Mouse (Mus musculus) limb, embryonic 12.5 days (tissue): ENCODE results near the gene Slitrk5. TPM values are rescaled to one million over a fixed set of nuclear protein-coding genes. Genes with fewer than 3 reads are reported as not detected.

Source experiments
- ATAC-seq: fragments of 200-750 bp; cut with Nextera tagmentation; 2 replicates; pipeline ENCODE4 v1.8.0; 2017; ENCODE audit warnings: low read depth, moderate TSS enrichment; ENCODE audit not compliant: insufficient number of reproducible peaks, insufficient read depth, low FRiP score, low TSS enrichment
- H3K27ac ChIP-seq: fragments of 300-500 bp; sonication (generic); 2 replicates; pipeline ENCODE4 v1.5.1; 2016; ENCODE audit warnings: mild to moderate bottlenecking, moderate library complexity
- H3K27me3 ChIP-seq: fragments of 300-500 bp; sonication (generic); 2 replicates; pipeline ENCODE4 v1.6.1; 2016; ENCODE audit warnings: mild to moderate bottlenecking, moderate library complexity
- H3K36me3 ChIP-seq: fragments of 300-500 bp; sonication (generic); 2 replicates; pipeline ENCODE4 v1.6.1; 2016; ENCODE audit warnings: mild to moderate bottlenecking, moderate library complexity
- H3K4me1 ChIP-seq: fragments of 300-500 bp; sonication (generic); replicated peaks from 2 replicates; pipeline ENCODE4 v1.6.1; 2016
- H3K4me2 ChIP-seq: fragments of 300-500 bp; sonication (generic); 2 replicates; pipeline ENCODE4 v1.6.1; 2016; ENCODE audit warnings: mild to moderate bottlenecking, moderate library complexity
- H3K4me3 ChIP-seq: fragments of 300-500 bp; sonication (generic); replicated peaks from 2 replicates; pipeline ENCODE4 v1.5.1; 2016; ENCODE audit warnings: mild to moderate bottlenecking
- H3K9ac ChIP-seq: fragments of 300-500 bp; sonication (generic); replicated peaks from 2 replicates; pipeline ENCODE4 v1.6.1; 2016; ENCODE audit warnings: mild to moderate bottlenecking, moderate library complexity
- H3K9me3 ChIP-seq: fragments of 300-500 bp; sonication (generic); 2 replicates; pipeline ENCODE4 v1.6.1; 2016; ENCODE audit warnings: mild to moderate bottlenecking, moderate library complexity
- WGBS: fragments of 180-500 bp; shearing (Covaris S2); methylation state at CpG from one replicate; pipeline ENCODE4 v1.1.7; 2016; 5-methylcytosine and 5-hydroxymethylcytosine counted together
- polyA plus RNA-seq: library from polyadenylated mRNA; unstranded; fragments of >200 nt; fragmentation: Nextera tagmentation; extraction: Ambion mirVana; gene quantifications from 2 replicates; pipeline ENCODE4 v1.2.1, GENCODE M21; 2016

Slitrk5 gene
- 7.5 and 9.3 TPM in 2 replicates for polyA plus RNA-seq

GRCm38 (mm10) chr14:111674664-111675147, at the start of gene Slitrk5:
TSS of gene Slitrk5 (plus strand) at chr14:111675097.
- Histone ChIP-seq H3K9ac (peak within 1 kb of the TSS; percentile 75), H3K4me3 (peak within 1 kb of the TSS; percentile 67), H3K4me2 (peak within 1 kb of the TSS; percentile 91), H3K36me3 (no peaks in the 10 kb centered on the region), H3K4me1 (peaks cover 11% of the 10 kb centered on the region; the same call in 1 of the 2 replicates), H3K9me3 (no peaks in the 10 kb centered on the region), H3K27me3 (peaks cover 27% of the 10 kb centered on the region), H3K27ac (peak within 1 kb of the TSS; percentile 84)
- WGBS = 1% methylated on average over 22 of the region's 22 CpGs
- ATAC-seq = peak; percentile 40; the same call in 1 of the 2 replicates

- no peak overlapping the region for H3K27ac ChIP-seq
- no peak for ATAC-seq
- H3K27me3 ChIP-seq = peaks cover 13% of the 10 kb centered on the region; the same call in 1 of the 2 replicates
- 59% methylated on average over 1 of the region's 1 CpGs for WGBS
- H3K36me3 ChIP-seq = no peaks in the 10 kb centered on the region
- no peak overlapping the region for H3K4me2 ChIP-seq
- no peaks in the 10 kb centered on the region for H3K9me3 ChIP-seq
- H3K4me1 ChIP-seq = peaks cover 11% of the 10 kb centered on the region; the same call in 1 of the 2 replicates
- H3K4me3 ChIP-seq = no peak overlapping the region
- no peak overlapping the region for H3K9ac ChIP-seq
Measured at GRCm38 (mm10) chr14:111672942-111673341, 2.0 kb upstream of the Slitrk5 start.

- peak overlapping the region; percentile 84 for H3K27ac ChIP-seq
- peak overlapping the region; percentile 67 for H3K4me3 ChIP-seq
- ATAC-seq = peak; percentile 71
- WGBS = under 1% methylated on average over 78 of the region's 94 CpGs
- peak overlapping the region; percentile 75 for H3K9ac ChIP-seq
- H3K9me3 ChIP-seq = no peaks in the 10 kb centered on the region
- H3K36me3 ChIP-seq = no peaks in the 10 kb centered on the region
- H3K27me3 ChIP-seq = peaks cover 35% of the 10 kb centered on the region
- peaks cover 13% of the 10 kb centered on the region; the same call in 1 of the 2 replicates for H3K4me1 ChIP-seq
- peak overlapping the region; percentile 91 for H3K4me2 ChIP-seq
Measured at GRCm38 (mm10) chr14:111675211-111676165, 591 bp downstream of the Slitrk5 start.

GRCm38 (mm10) chr14:111676166-111676581, 1.3 kb downstream of the Slitrk5 start:
- Histone ChIP-seq H3K27me3 (peaks cover 42% of the 10 kb centered on the region), H3K36me3 (no peaks in the 10 kb centered on the region), H3K9me3 (no peaks in the 10 kb centered on the region), H3K27ac (peak overlapping the region; percentile 84), H3K4me1 (peaks cover 19% of the 10 kb centered on the region; the same call in 1 of the 2 replicates), H3K4me2 (peak overlapping the region; percentile 91), H3K4me3 (peak overlapping the region; percentile 67), H3K9ac (peak overlapping the region; percentile 75)
- peak; percentile 16 for ATAC-seq
- WGBS = 1% methylated on average over 19 of the region's 19 CpGs

GRCm38 (mm10) chr14:111676851-111677291, 2.0 kb downstream of the Slitrk5 start:
- no peaks in the 10 kb centered on the region for H3K36me3 ChIP-seq
- H3K27ac ChIP-seq = no peak overlapping the region
- peaks cover 43% of the 10 kb centered on the region for H3K27me3 ChIP-seq
- WGBS = 0% methylated on average over 18 of the region's 18 CpGs
- H3K9me3 ChIP-seq = no peaks in the 10 kb centered on the region
- H3K4me1 ChIP-seq = peaks cover 20% of the 10 kb centered on the region; the same call in 1 of the 2 replicates
- ATAC-seq = no peak
- peak overlapping the region; percentile 75 for H3K9ac ChIP-seq
- H3K4me2 ChIP-seq = peak overlapping the region; percentile 91
- peak overlapping the region; percentile 67 for H3K4me3 ChIP-seq

GRCm38 (mm10) chr14:111677361-111678070, 2.6 kb downstream of the Slitrk5 start:
- peaks cover 43% of the 10 kb centered on the region for H3K27me3 ChIP-seq

GRCm38 (mm10) chr14:111680271-111680670, 5.4 kb downstream of the Slitrk5 start:
- Histone ChIP-seq H3K4me2 (peak overlapping the region; percentile 90), H3K9me3 (no peaks in the 10 kb centered on the region), H3K36me3 (no peaks in the 10 kb centered on the region), H3K4me1 (peaks cover 20% of the 10 kb centered on the region; the same call in 1 of the 2 replicates), H3K9ac (no peak overlapping the region), H3K27me3 (peaks cover 43% of the 10 kb centered on the region), H3K27ac (no peak overlapping the region), H3K4me3 (no peak overlapping the region)
- ATAC-seq = no peak
- WGBS = 65% methylated on average over 8 of the region's 8 CpGs

More at GRCm38 (mm10) chr14:111677361-111678070, 2.6 kb downstream of the Slitrk5 start:
- H3K4me1 ChIP-seq = peaks cover 20% of the 10 kb centered on the region; the same call in 1 of the 2 replicates
- H3K27ac ChIP-seq = no peak overlapping the region
- H3K36me3 ChIP-seq = no peaks in the 10 kb centered on the region
- no peak overlapping the region for H3K9ac ChIP-seq
- 4% methylated on average over 17 of the region's 17 CpGs for WGBS
- ATAC-seq = no peak
- H3K9me3 ChIP-seq = no peaks in the 10 kb centered on the region
- H3K4me3 ChIP-seq = peak overlapping the region; percentile 67
- peak overlapping the region; percentile 91 for H3K4me2 ChIP-seq

GRCm38 (mm10) chr14:111681092-111681708, 6.3 kb downstream of the Slitrk5 start:
- ATAC-seq = peak; percentile 66
- Histone ChIP-seq H3K27me3 (peaks cover 43% of the 10 kb centered on the region), H3K4me1 (peaks cover 20% of the 10 kb centered on the region; the same call in 1 of the 2 replicates), H3K9ac (peak overlapping the region; percentile 52), H3K9me3 (no peaks in the 10 kb centered on the region), H3K4me3 (peak overlapping the region; percentile 52), H3K4me2 (peak overlapping the region; percentile 90), H3K36me3 (no peaks in the 10 kb centered on the region), H3K27ac (no peak overlapping the region)
- under 1% methylated on average over 38 of the region's 38 CpGs for WGBS

- H3K27me3 ChIP-seq = peaks cover 41% of the 10 kb centered on the region
- H3K9ac ChIP-seq = peak overlapping the region; percentile 52
- peaks cover 20% of the 10 kb centered on the region; the same call in 1 of the 2 replicates for H3K4me1 ChIP-seq
- H3K4me3 ChIP-seq = peak overlapping the region; percentile 52
- no peaks in the 10 kb centered on the region for H3K36me3 ChIP-seq
- peak overlapping the region; percentile 90 for H3K4me2 ChIP-seq
- H3K27ac ChIP-seq = no peak overlapping the region
- H3K9me3 ChIP-seq = no peaks in the 10 kb centered on the region
- WGBS = 5% methylated on average over 13 of the region's 13 CpGs
- ATAC-seq = no peak
Measured at GRCm38 (mm10) chr14:111681773-111682172, 6.9 kb downstream of the Slitrk5 start.

- Histone ChIP-seq H3K9me3 (no peaks in the 10 kb centered on the region), H3K4me2 (no peak overlapping the region), H3K4me3 (no peak overlapping the region), H3K27me3 (peaks cover 27% of the 10 kb centered on the region), H3K4me1 (peaks cover 9% of the 10 kb centered on the region; the same call in 1 of the 2 replicates), H3K27ac (no peak overlapping the region), H3K36me3 (no peaks in the 10 kb centered on the region), H3K9ac (no peak overlapping the region)
- WGBS = 76% methylated on average over 4 of the region's 4 CpGs
- ATAC-seq = no peak
Measured at GRCm38 (mm10) chr14:111683543-111683942, 8.6 kb downstream of the Slitrk5 start.
